Mouse (Mus musculus): Measurements from ENCODE around the gene Lrtm2.

The Lrtm2 gene

GRCm38 (mm10) chr6:119333831-119334230, 3.3 kb upstream of the Lrtm2 start:
- no peak for DNase-seq

GRCm38 (mm10) chr6:119333202-119333601, 2.6 kb upstream of the Lrtm2 start:
- no peak for DNase-seq

- DNase-seq: no peak
These were observed 1.5 kb upstream of the Lrtm2 start for GRCm38 (mm10) chr6:119332111-119332510.

DNA sequence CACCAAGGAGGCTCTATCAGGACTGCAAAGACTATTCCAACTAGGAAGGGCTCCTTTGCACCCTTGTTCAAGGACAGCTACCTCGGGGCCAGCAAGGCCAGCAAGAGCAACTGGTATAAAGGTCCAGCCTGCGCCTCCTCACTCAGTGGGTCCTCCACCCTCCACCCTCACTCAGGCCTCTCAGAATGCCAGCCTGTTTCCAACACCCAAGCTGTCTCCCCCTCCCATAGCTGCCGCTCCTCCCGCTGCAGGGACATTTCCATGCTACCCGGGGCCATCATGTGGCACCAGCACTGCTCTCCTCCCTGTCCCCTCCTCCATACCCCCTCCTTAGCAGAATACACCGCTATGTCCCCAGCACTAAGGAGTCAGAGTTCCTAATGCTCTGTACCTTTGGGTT, 630 bp downstream of the Lrtm2 start:
- peak; percentile 47 for DNase-seq

- DNase-seq: peak; percentile 82
These were observed 1.3 kb downstream of the Lrtm2 start for GRCm38 (mm10) chr6:119329215-119329714.

GRCm38 (mm10) chr6:119328521-119329115, 1.9 kb downstream of the Lrtm2 start:
- DNase-seq: peak; percentile 66

DNA sequence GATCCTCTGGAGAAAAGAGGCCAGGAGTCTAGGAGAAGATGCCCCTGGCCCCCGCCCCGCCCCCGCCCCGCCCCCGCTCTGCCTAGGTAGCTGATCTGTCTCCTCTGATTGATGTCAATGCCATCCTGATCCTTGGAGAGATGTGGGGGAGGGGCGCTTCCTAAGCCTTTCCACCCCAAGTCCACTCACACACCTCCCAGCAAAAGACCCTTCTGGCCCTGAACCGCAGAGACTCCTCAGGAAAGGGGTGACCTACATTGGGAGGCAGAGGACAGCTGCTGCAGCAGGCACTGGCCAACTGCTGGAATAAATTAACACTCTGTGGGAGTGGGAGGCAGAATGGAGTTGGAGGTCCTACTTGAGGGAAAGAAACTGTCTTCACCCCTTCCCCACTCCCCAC, 4.0 kb downstream of the Lrtm2 start:
- no peak for DNase-seq

DNA sequence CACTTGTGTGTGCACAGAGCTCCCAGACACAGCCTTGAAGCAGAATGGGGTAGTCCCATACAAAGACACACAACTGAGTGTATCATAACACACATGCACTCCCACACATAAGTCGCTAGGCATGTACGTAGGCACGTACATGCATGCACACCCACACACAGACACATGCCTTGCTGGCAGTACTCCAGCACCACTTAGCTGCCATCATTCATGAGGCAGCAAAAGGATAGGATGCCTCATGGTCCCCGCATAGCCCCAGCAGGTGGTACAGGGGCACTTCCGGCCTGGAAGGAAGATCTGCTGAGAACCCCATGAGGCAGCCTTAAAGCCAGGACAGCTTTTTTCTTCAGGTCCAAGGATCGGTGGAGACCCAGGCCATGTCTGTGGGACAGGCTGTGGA, 4.6 kb downstream of the Lrtm2 start:
- no peak for DNase-seq

DNA sequence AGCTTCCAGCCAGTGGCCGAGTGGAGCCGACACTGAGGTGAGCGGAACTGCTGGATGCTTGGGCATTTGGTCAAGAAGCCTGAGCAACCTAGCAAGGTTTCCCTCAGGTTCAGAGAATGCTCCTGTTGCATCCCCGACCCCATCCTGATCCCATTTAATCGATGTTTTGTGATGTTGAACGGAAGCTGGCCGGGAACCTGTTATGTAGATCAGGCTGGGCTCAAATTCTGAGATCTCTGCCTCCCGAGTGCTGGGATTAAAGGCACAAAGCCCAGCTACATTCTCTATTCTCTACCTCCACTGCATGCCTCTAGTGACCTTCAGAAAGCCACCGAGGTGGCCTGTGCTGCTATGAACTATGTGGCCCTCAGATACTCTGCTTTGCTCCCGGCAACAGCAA, 5.8 kb downstream of the Lrtm2 start:
- no peak for DNase-seq

GRCm38 (mm10) chr6:119321752-119322151, 8.8 kb downstream of the Lrtm2 start:
- peak; percentile 44 for DNase-seq

DNA sequence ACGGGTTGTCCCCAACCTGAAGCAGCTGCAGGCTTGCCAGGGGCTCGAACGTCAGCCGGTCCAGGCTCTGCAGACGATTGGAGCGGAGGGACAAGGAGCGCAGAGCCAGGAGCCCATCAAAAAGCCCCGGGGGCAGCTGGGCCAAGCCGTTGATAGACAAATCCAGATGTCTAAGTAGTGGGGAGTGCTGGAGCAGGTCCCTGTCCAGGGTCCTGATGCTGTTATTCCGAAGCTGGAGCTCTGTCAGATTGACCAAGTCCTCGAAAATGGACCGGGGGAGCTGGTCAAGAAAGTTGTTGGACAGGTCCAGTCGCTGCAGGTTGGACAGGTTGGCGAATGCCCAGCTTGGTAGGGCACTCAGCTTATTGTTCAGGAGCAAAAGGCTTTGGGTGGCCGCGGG, 10.1 kb downstream of the Lrtm2 start:
- no peak for DNase-seq

- peak; percentile 49 for DNase-seq
These were observed 11.2 kb downstream of the Lrtm2 start for GRCm38 (mm10) chr6:119319358-119319757.

DNA sequence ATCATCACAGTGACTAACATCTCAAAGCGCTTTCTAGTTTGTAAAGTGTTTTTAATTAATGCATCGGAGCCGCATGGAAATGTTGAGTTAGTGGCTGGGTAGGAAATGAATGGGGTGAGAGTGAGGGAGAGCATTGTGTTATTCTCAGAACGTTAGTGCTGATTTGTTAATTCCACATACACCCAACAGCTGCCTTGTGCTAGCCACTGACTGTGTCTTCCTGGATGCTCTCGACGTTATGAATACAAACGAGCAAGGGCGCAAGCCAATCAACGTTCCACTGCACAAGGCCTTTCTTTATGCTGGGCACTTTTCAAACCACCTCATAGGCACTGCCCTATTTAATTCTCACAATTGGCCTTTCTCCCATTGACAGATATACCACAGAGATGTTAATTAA, 11.8 kb downstream of the Lrtm2 start:
- no peak for DNase-seq

GRCm38 (mm10) chr6:119314751-119315476, 15.7 kb downstream of the Lrtm2 start:
- no peak for DNase-seq

GRCm38 (mm10) chr6:119313588-119314375, 16.8 kb downstream of the Lrtm2 start:
- no peak for DNase-seq

GRCm38 (mm10) chr6:119313096-119313495, 17.5 kb downstream of the Lrtm2 start:
- DNase-seq: no peak

GRCm38 (mm10) chr6:119312381-119312780, 18.2 kb downstream of the Lrtm2 start:
- DNase-seq: no peak

DNA sequence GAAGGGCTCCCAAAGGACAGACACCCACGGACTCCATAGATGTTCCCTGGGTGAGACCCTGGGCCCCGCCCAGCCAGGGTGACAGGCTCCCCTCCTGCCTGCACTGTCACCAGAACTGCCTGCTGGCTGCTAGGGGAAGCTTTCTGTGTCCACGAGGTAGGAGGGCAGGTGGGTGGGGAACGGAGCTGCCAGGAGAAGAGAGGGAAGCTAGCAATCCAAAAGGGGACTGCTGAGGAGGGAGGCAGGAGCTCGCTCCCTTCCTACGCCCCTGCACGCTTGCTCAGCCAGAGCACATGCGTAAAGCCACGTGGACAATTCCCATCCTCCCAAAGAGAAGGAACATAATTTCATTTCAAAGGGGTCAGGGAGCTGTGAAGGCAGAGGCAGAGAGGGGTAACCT, 20.4 kb downstream of the Lrtm2 start:
- no peak for DNase-seq

- DNase-seq: no peak
These were observed 22.6 kb downstream of the Lrtm2 start for GRCm38 (mm10) chr6:119307867-119308413.

DNA sequence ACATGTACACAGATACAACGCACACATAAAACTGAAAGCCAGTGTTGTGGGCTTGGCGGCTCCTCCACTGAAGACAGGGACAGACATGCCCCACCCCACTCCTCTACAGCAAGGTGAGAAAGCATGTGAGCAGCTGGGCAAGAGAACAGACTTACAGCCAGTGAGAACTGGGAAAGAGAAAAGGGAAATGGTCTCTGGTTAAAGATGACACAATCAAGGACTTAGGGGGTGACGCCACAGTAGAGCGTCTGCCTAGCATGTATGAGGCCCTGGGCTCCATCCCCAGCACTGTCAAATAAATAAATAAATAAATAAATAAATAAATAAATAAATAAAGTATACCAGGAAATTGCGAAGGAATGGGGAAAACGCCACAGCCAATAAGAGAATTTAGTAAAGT, 27.2 kb downstream of the Lrtm2 start:
- DNase-seq: no peak

DNA sequence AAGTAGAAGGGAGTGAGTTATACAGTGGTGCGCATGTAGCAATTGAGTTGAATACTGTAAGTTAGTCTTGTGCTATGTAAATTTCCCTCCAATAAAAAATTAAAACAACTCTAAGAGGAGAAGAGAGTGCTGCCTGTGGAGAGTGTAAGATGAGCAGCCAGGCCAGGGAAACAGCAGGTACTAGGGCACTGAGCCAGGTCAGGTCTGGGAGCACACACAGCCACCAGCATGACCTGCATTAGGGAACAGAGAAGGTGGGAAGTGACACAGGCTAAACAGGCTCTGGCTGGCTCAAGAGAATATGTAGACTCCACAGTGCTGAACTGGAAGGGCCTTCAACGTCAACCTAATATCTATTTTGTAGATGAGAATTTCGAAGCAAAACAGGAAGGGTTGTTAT, 29.3 kb downstream of the Lrtm2 start:
- DNase-seq: no peak

GRCm38 (mm10) chr6:119280761-119281160, 49.8 kb downstream of the Lrtm2 start:
- DNase-seq: peak; percentile 15

DNA sequence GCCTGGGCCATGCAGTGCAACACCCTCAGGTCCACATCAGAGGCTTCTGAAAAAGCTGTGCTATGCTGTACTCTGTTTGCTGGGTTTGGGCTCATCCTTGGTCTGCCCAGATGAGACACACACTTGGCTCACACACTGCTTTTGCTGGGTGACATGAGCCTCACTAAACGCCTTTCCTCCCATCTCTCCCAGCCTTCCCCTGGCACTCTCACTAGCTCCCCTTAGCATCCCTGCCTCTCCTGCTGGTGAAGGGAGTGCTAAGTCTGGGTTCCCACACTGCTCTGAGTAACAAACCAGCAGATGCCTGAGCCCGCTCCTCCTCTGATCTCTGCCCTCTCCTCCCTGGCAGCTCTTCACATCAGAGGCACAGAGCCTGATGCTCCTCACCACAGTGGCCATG, 53.9 kb downstream of the Lrtm2 start:
- DNase-seq: no peak
